Mouse (Mus musculus): Measurements from ENCODE around the gene Pold3. TPM values are rescaled to one million over a fixed set of nuclear protein-coding genes. Genes with fewer than 3 reads are reported as not detected.

Gene Pold3
- polyA plus RNA-seq (2016; fragmentation: Nextera tagmentation; extraction: Ambion mirVana), result 78.4 and 86.3 TPM in 2 replicates

DNA sequence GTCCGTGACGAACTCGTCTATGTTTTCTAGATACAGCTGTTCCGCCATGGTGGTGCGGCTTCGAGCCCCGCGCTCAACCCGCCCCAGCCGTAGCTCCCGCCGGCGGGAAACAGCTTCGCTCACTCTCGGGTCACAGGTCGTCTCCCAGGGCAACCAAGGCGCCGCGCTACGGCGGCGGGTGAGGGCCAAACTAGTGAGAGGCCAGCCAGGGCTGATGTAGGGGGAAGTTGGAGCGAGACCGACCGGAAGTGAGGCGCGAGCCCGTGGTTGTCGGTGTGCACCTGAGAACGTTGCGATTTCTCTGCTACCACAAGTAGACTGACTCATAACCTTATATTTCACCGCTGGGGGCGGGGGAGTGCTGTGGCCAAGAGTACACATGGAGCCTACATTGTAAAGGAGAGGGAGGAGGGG lies at the start of gene Pold3:
TSS of gene Pold3 (minus strand) at position 190 of the 414 bp plus-strand sequence.
- peak within 1 kb of the TSS; percentile 77 for H3K4me2 ChIP-seq (replicated peaks)
- H3K9me3 ChIP-seq, result peaks cover 5% of the 10 kb centered on the region; the same call in 1 of the 2 replicates
- peak within 1 kb of the TSS; percentile 87 for H3K4me3 ChIP-seq
- no peaks in the 10 kb centered on the region for H3K27me3 ChIP-seq
- ATAC-seq (ENCODE audit: low FRiP score, low read depth), result peak; percentile 96
- H3K27ac ChIP-seq (replicated peaks), result peak within 1 kb of the TSS; percentile 65
- 0% methylated on average over 32 of the region's 33 CpGs for WGBS
- peak within 1 kb of the TSS; percentile 82 for H3K9ac ChIP-seq (replicated peaks)
- H3K36me3 ChIP-seq, result peaks cover 30% of the 10 kb centered on the region
- H3K4me1 ChIP-seq, result peaks cover 15% of the 10 kb centered on the region

DNA sequence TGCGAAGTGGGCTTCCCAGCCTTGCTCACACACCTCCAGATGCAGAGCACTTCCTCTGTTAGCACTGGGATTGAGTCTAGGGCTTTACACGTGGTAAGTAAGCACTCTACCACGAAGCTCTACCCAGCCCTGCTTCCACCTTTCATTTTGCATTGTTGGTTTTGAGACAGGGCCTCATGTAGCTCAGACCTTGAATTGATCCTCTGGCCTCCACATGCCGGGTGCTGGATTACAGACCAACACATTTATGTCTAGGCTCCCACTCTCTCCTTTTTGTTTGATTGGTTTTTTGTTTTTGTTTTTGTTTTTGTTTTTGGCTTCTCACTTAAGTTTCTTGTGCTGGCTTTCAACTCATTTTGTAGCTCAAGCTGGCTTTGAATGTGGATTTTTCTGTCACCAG lies 49.4 kb upstream of the Pold3 start:
- Histone ChIP-seq H3K27ac (replicated peaks) (no peak overlapping the region), H3K4me2 (replicated peaks) (no peak overlapping the region), H3K36me3 (no peaks in the 10 kb centered on the region), H3K4me3 (no peak overlapping the region), H3K4me1 (no peaks in the 10 kb centered on the region), H3K9me3 (no peaks in the 10 kb centered on the region), H3K27me3 (no peaks in the 10 kb centered on the region), H3K9ac (replicated peaks) (no peak overlapping the region)
- whole genome bisulfite sequencing, result 69% methylated on average over 4 of the region's 4 CpGs
- ATAC-seq (ENCODE audit: low FRiP score, low read depth), result no peak

- Histone ChIP-seq H3K4me3 (no peak overlapping the region), H3K4me1 (no peaks in the 10 kb centered on the region), H3K36me3 (no peaks in the 10 kb centered on the region), H3K4me2 (replicated peaks) (no peak overlapping the region), H3K27ac (replicated peaks) (no peak overlapping the region), H3K9ac (replicated peaks) (no peak overlapping the region), H3K27me3 (no peaks in the 10 kb centered on the region), H3K9me3 (no peaks in the 10 kb centered on the region)
- WGBS, result 79% methylated on average over 11 of the region's 11 CpGs
- ATAC-seq (ENCODE audit: low FRiP score, low read depth), result no peak
Measured at GRCm38 (mm10) chr7:100168654-100169053, 47.3 kb upstream of the Pold3 start.

DNA sequence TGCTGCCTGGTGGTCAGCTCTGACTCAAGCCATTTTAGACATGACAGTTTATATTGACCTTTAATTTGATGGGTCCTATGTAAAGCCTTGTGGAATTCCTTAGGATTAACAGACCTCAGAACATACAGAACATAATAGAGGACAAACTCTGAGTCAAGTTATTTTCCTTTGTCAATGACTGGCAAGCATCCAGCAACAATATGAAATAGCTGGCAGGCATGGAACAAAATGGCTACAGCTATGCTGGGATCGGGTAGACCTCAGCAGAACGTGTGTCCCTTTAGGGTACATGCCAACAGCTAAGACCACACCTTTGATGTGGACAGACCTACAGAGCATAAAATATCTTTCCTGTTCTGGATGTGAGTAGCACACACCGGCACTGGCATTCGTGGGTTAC lies 42.1 kb upstream of the Pold3 start:
- no peak overlapping the region for H3K27ac ChIP-seq (replicated peaks)
- no peak overlapping the region for H3K9ac ChIP-seq (replicated peaks)
- ATAC-seq (ENCODE audit: low FRiP score, low read depth), result no peak
- H3K27me3 ChIP-seq, result 0 out of 2 replicates have a peak, but pooled peaks cover under 1% of the 10 kb centered on the region
- no peaks in the 10 kb centered on the region for H3K9me3 ChIP-seq
- no peak overlapping the region for H3K4me2 ChIP-seq (replicated peaks)
- 87% methylated on average over 4 of the region's 4 CpGs for WGBS
- H3K4me1 ChIP-seq, result peaks cover 6% of the 10 kb centered on the region
- no peak overlapping the region for H3K4me3 ChIP-seq
- H3K36me3 ChIP-seq, result no peaks in the 10 kb centered on the region

GRCm38 (mm10) chr7:100160006-100160405 lies 38.6 kb upstream of the Pold3 start:
- 77% methylated on average over 7 of the region's 7 CpGs for WGBS
- peak; percentile 24 for ATAC-seq (ENCODE audit: low FRiP score, low read depth)

GRCm38 (mm10) chr7:100159105-100159841 lies 37.9 kb upstream of the Pold3 start, which contains the start of gene Lipt2:
Gene Lipt2 (plus strand): TSS chr7:100159277.
- under 1% methylated on average over 78 of the region's 78 CpGs for WGBS
- Histone ChIP-seq H3K27me3 (peaks cover 9% of the 10 kb centered on the region), H3K36me3 (no peaks in the 10 kb centered on the region), H3K9ac (replicated peaks) (peak within 1 kb of the TSS; percentile 78), H3K4me2 (replicated peaks) (peak within 1 kb of the TSS; percentile 78), H3K9me3 (no peaks in the 10 kb centered on the region), H3K4me1 (peaks cover 6% of the 10 kb centered on the region), H3K27ac (replicated peaks) (peak within 1 kb of the TSS; percentile 88), H3K4me3 (peak within 1 kb of the TSS; percentile 73)
- ATAC-seq (ENCODE audit: low FRiP score, low read depth), result peak; percentile 98

More at GRCm38 (mm10) chr7:100160006-100160405, 38.6 kb upstream of the Pold3 start:
- H3K4me1 ChIP-seq, result peaks cover 6% of the 10 kb centered on the region
- H3K36me3 ChIP-seq, result no peaks in the 10 kb centered on the region
- H3K4me2 ChIP-seq (replicated peaks), result peak overlapping the region; percentile 78
- H3K4me3 ChIP-seq, result peak overlapping the region; percentile 73
- 0 out of 2 replicates have a peak overlapping the region, but pooled peaks have one; percentile 88 for H3K27ac ChIP-seq (replicated peaks)
- peak overlapping the region; percentile 78 for H3K9ac ChIP-seq (replicated peaks)
- H3K9me3 ChIP-seq, result no peaks in the 10 kb centered on the region
- H3K27me3 ChIP-seq, result peaks cover 9% of the 10 kb centered on the region

GRCm38 (mm10) chr7:100157669-100158068 lies 36.3 kb upstream of the Pold3 start:
- Histone ChIP-seq H3K9me3 (no peaks in the 10 kb centered on the region), H3K4me1 (peaks cover 6% of the 10 kb centered on the region), H3K36me3 (no peaks in the 10 kb centered on the region), H3K27ac (replicated peaks) (no peak overlapping the region), H3K27me3 (peaks cover 9% of the 10 kb centered on the region), H3K4me2 (replicated peaks) (no peak overlapping the region), H3K9ac (replicated peaks) (no peak overlapping the region), H3K4me3 (no peak overlapping the region)
- ATAC-seq (ENCODE audit: low FRiP score, low read depth), result no peak
- 83% methylated on average over 4 of the region's 4 CpGs for WGBS

GRCm38 (mm10) chr7:100150626-100151025 lies 29.3 kb upstream of the Pold3 start:
- H3K27ac ChIP-seq (replicated peaks), result no peak overlapping the region
- H3K4me1 ChIP-seq, result no peaks in the 10 kb centered on the region
- no peak for ATAC-seq (ENCODE audit: low FRiP score, low read depth)
- H3K9ac ChIP-seq (replicated peaks), result no peak overlapping the region
- WGBS, result 85% methylated on average over 11 of the region's 11 CpGs
- no peak overlapping the region for H3K4me3 ChIP-seq
- no peaks in the 10 kb centered on the region for H3K9me3 ChIP-seq
- H3K36me3 ChIP-seq, result no peaks in the 10 kb centered on the region
- no peak overlapping the region for H3K4me2 ChIP-seq (replicated peaks)
- no peaks in the 10 kb centered on the region for H3K27me3 ChIP-seq

DNA sequence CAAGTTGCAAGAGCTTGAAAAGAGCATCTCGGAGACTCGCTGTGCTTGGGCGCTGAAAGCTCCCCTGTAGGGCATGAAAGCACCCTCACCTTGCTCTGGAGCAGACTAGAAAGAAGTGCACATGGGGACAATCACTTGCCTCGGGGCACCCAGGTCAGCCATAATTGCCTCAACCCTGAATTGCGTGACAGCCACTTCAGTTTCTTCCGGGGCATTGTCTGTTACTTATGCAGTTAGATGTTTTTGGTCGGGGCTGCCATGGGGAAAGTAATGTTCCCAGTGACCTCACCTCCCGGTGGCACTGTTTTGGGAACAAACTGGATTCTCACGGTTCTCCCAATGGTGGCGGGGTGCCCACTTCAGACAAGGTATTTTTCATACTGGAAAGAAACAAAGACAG lies 28.7 kb upstream of the Pold3 start:
- Histone ChIP-seq H3K4me1 (no peaks in the 10 kb centered on the region), H3K9me3 (no peaks in the 10 kb centered on the region), H3K9ac (replicated peaks) (no peak overlapping the region), H3K4me2 (replicated peaks) (no peak overlapping the region), H3K36me3 (no peaks in the 10 kb centered on the region), H3K27ac (replicated peaks) (no peak overlapping the region), H3K4me3 (no peak overlapping the region), H3K27me3 (no peaks in the 10 kb centered on the region)
- no peak for ATAC-seq (ENCODE audit: low FRiP score, low read depth)
- WGBS, result 71% methylated on average over 10 of the region's 10 CpGs

- H3K9me3 ChIP-seq, result no peaks in the 10 kb centered on the region
- H3K4me2 ChIP-seq (replicated peaks), result no peak overlapping the region
- 94% methylated on average over 4 of the region's 4 CpGs for WGBS
Measured at GRCm38 (mm10) chr7:100148586-100148985, 27.2 kb upstream of the Pold3 start.

GRCm38 (mm10) chr7:100140591-100140990 lies 19.2 kb upstream of the Pold3 start:
- no peak overlapping the region for H3K4me3 ChIP-seq
- no peak for ATAC-seq (ENCODE audit: low FRiP score, low read depth)
- no peak overlapping the region for H3K4me2 ChIP-seq (replicated peaks)
- 70% methylated on average over 1 of the region's 1 CpGs for WGBS
- no peaks in the 10 kb centered on the region for H3K36me3 ChIP-seq
- H3K4me1 ChIP-seq, result no peaks in the 10 kb centered on the region
- no peaks in the 10 kb centered on the region for H3K27me3 ChIP-seq
- H3K27ac ChIP-seq (replicated peaks), result no peak overlapping the region
- no peaks in the 10 kb centered on the region for H3K9me3 ChIP-seq
- no peak overlapping the region for H3K9ac ChIP-seq (replicated peaks)

More at GRCm38 (mm10) chr7:100148586-100148985, 27.2 kb upstream of the Pold3 start:
- ATAC-seq (ENCODE audit: low FRiP score, low read depth), result no peak
- Histone ChIP-seq H3K36me3 (no peaks in the 10 kb centered on the region), H3K4me3 (no peak overlapping the region), H3K9ac (replicated peaks) (no peak overlapping the region), H3K4me1 (no peaks in the 10 kb centered on the region), H3K27ac (replicated peaks) (no peak overlapping the region), H3K27me3 (no peaks in the 10 kb centered on the region)

DNA sequence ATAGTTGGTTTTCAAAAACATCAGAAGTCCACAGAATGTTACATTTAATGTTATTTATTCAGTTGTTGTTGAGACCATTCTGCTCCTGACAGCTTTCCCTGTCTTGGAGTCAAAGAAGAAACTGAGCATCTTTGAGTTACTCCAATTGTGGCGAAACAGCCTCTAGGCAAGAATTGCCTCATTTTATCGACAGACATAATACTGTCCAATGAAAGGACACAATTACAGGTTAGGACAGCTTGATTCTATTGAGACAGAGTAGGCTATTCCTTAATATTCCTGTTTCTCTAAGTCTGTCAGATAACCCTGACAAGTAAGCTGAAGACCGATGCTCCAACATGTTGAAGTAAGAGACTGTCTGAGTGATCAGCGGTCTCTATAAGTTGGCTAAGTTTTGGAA lies 16.7 kb upstream of the Pold3 start:
- Histone ChIP-seq H3K4me1 (no peaks in the 10 kb centered on the region), H3K27me3 (no peaks in the 10 kb centered on the region), H3K4me3 (no peak overlapping the region), H3K9ac (replicated peaks) (no peak overlapping the region), H3K27ac (replicated peaks) (no peak overlapping the region), H3K9me3 (no peaks in the 10 kb centered on the region), H3K36me3 (no peaks in the 10 kb centered on the region), H3K4me2 (replicated peaks) (no peak overlapping the region)
- 94% methylated on average over 4 of the region's 4 CpGs for WGBS
- ATAC-seq (ENCODE audit: low FRiP score, low read depth), result no peak
